Mouse (Mus musculus): ENCODE data around the gene Ubxn2a.
"Not testable (repeated sequence)": the region's sequence is repeated elsewhere in the genome, so short reads cannot be mapped to it uniquely, and the experiment has no call there.

Ubxn2a gene

DNA sequence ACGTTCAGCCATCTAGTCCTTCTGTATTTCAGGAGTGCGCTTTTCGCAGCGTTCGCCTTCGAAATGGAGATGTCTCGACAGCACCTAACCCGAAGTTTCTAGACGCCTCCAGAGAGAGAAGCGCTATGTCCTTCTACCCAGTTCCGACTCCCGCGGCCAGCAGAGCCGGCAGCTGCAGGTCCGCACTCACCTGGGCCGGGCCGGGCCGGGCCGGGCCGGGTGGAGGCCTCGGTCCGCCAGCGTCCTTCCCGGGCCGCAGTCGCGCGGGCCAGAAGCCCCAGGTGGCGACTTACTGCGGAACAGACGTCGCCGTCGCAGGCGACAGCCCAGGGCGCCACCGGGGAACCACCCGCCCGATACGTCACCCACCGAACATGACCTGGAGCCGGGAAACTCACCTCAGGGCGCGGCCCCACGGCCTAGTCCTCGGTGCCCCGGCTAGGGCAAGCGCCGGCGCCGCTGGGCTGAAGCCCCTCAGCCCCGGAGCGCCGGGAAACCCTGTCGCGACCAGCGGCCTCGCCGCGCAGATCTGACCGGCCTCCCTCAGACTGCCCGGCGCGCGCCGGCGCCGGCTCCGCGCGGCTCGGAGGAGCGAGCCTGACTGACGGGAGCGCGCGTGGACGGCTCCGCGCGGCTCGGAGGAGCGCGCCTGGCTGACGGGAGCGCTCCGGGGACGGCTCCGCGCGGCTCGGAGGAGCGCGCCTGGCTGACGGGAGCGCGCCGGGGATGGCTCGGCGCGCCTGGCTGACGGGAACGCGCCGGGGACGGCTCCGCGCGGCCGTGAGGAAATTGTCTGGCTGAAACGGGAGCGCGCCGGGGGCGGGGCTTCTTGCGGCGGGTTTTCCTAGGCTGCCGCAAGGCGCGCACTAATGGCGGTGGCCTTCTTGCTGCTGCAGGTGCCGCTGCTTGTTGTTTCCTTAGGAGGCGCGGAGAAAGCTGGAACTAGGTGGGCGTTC lies at the start of gene Ubxn2a:
Gene Ubxn2a (minus strand): TSS at position 755 of the 956 bp plus-strand sequence.
- DNase-seq (ENCODE audit: low spot score in 2 of 2), result peak; percentile 88 to 98

DNA sequence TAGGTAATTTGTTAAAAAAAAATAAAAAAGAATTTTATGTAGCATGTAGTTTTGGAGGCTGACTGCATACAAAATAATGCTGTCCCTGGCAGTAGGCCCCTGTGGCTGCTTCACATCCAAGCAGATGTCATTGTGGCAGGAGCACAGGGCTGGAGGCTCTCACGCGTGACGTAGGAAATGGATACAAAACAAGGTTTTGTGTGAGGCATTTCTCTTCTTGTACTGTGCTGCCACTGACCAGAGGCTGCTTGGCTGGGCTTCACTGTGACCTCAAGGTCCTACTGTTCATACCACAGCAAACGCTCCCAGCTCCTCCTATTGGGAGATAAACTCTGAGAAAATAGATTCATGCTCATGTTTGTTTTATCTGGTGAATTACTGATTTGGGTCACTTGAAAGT lies 45.7 kb upstream of the Ubxn2a start:
- no peak for DNase-seq (ENCODE audit: low spot score in 2 of 2)

DNA sequence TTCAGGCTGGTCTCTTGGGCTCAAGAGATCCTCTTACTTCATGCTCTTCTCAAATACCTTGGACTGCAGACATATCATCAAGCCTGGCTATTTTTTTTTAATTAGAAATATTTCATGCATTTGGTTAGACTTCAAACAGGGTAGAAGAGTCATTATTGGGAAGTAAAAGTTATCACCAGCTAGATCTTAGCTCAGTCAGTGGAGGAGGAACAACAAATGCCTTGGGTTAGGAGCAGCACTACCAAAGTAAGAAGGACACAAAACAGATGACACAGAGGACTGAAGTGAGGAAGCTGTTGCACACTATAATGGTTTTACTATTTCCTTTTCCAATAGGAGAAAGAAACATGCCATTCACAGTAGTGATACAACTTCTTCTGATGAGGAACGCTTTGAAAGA lies 44.8 kb upstream of the Ubxn2a start:
- no peak for DNase-seq (ENCODE audit: low spot score in 2 of 2)

DNA sequence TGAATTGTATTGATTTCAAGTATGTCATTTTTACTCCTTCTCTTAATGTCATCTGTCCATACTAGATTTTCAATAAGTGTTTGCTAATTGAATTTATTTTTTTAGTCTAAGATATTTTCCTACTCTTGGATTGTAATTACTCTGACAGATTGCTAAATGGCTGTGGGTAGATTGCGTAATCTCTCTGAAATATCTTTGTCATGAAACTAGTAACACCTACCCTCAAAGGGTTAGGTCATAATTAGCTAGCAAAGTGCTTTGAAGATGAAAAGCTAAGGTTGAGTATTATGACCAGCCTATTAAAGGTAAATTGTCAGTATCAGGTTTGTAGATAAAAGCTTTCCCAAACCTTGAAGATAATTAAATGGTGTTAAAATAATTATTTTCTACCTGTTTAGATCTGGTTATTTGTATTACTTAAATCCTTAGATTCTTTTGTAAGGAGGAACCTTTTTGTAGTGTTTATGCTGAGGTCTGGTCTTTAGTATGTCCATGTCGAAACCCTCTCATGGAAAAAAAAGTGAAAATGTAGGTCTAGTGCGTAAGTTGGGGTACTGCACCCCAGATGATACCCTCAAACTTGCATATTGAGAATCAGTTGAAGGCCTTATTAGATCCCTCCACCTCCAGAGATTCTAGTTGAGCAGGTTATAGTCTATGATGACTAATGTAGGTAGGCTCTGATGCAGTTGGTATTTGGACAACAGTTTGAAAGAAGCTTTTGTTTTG lies 23.5 kb upstream of the Ubxn2a start:
- no peak for DNase-seq (ENCODE audit: low spot score in 2 of 2)

DNA sequence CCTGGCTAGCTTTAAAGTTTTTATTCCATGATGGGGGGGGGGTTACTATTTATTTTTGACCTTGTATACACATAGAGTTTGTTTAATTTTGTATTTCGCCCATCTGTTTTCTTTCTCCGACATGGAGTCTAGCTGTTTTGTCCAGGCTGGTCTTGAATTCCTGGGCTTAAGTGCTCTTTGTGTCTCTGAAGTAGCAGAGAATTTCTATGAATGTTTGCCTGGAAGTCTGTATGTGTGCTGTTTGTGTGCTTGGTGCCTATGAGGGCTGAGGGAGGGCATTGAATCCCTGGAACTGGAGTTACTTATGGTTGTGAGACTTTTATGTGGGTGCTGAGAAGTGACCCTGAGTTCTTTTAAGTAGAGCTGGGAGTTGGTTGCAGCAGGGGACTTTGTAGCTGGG lies 20.7 kb upstream of the Ubxn2a start:
- DNase-seq (ENCODE audit: low spot score in 2 of 2), result no peak

DNA sequence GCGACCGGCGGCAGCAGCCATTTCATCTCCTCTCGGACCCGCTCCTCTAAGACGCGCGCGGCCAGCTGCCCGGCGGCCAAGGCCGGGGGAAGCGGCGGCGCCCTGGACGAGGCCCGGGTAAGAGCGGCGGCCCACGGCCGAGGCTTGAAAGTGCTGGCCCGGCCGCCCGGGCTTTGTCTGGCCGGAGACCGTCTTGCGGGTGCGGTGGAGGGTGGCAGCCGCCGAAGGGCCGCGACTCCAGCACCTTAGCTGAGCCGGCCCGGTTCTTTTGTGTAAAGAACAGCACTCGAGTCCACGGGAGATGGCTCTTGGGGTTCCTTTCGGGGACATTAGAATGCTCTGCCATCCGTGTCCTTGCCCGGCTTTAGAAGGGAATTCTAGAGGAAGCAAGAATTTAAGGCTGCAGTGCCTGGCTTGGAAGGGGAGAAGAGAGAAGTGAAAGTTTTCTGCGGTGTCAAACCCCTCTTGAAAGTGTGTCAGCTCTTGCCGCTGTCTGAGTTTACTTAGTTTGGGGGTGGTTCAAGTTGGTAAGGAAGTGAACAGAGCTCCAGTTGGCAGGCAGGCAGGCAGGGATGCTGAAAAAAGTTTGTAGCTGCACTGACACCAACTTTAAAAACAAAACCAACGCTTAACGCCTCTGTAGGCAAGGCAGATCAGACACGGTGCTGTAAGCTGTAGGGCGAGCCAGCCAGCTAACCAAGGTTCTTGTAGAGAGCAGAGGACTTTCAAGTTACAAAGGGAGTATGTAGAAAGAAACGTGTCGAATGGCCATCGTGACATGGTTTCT lies 10.5 kb upstream of the Ubxn2a start:
- DNase-seq (ENCODE audit: low spot score in 2 of 2), result peak; percentile 27 to 56

DNA sequence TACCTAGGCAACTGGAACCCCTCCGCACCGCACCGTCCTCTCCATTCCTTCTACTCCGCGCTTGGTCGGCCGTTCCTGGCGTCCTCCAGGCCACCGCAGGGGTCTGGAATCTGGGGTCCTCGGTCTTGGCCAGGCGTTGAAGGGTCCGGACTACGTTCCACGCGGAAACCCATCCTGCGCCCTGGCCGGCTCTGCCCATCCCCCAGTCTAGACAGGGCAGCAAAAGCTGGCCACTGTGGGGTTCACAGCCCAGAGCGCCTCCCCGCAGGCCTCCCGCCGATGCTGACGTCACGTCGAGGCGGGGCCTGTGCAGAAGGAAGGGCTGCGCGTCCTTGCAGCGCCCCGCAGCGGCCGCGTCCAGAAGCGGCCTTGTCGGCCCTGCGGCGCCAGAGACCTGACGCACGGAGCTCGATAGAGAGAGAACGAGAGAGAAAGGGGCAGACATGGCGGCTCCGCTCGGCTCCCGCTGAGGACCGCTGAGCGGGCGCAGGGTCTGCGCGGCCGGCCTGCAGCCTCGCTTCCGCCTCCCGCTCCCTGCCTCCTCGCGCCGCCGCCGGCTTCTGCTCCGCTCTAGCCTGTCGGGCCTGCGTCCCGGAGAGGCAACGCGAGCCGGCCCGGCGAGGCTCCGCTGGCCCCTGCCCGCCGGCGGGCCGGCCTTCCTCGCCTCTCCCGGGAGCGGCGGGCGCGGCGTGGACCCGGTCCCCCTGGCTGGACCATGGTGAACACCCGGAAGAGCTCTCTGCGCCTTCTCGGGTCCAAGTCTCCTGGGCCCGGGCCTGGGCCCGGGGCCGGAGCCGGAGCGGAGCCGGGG lies 9.7 kb upstream of the Ubxn2a start, which contains the start of gene Atad2b:
Gene Atad2b (plus strand): TSS at position 360 of the 811 bp plus-strand sequence.
- peak; percentile 94 to 98 for DNase-seq (ENCODE audit: low spot score in 2 of 2)

DNA sequence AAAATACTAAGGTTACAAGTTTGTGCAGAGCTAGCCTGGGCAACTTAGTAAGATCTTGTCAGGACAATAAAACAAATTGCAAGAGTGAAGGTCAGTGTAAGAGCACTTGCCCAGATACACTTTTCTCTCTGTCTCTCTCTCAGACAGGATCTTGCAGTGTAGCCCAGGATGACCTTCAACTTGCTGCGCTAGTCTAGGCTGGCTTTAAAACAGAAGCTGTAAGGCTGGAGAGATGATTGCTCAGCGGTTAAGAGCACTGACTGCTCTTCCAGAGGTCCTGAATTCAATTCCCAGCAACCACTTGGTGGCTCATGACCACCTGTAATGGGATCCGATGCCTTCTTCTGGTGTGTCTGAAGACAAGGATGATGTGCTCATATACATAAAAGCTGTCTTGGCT lies 7.4 kb upstream of the Ubxn2a start:
- no peak for DNase-seq (ENCODE audit: low spot score in 2 of 2)

DNA sequence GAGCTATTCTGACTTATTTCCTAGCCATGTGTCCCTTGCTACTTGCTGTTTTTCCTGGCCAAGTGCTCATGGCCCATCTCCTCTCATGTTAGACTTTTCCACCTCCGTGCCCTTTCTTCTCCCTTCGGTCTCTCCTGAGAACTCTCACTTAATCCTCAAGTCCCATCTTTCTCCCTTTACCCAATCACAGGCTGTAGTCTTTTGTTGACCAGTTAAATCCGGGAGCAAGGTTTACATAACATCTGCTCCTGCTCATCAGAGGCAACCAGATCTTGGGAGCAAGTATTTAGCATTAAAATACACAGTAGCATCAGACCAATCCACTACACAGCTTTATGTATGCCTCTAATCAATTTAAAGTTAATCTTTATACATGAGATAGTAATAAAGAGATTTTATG lies 6.9 kb upstream of the Ubxn2a start:
- no peak for DNase-seq (ENCODE audit: low spot score in 2 of 2)

DNA sequence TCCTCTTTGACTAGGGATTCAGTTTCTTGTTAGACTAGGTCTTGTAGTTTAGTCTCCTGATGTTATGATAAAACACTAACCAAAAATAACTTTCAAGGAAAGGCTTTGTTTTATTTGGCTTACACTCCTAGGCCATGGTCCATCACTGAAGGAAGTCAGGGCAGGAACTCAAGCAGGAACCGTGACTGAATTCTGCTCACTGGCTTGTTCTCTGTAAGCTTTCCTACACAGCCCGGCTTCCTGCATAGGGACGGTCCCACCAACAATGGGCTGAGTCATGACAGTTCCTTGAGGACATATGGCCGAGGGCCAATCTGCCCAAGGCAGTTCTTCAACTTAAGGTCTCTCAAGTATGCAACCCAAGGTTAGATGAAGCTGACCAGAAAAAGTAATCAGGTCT lies 4.2 kb upstream of the Ubxn2a start:
- no peak for DNase-seq (ENCODE audit: low spot score in 2 of 2)

DNA sequence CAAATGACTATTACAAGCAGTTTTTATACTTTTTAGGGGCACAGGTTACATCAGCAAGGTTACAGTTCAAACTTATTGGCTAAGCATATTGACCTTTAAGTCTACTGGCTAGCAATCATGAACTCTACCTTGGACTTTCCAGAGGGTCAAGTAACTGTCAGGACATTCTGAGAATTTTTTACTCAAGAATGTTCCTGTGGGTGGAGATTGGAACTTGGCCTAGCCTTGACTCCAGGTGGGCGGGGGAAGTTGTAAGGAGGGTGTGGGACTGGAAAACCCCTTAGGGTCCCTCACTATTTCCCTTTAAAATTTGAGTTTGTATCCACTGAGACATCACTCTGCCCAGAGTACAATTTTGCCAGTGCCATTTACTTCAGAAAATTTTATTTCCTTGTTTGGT lies 3.0 kb upstream of the Ubxn2a start:
- DNase-seq (ENCODE audit: low spot score in 2 of 2), result not testable (repeated sequence)

DNA sequence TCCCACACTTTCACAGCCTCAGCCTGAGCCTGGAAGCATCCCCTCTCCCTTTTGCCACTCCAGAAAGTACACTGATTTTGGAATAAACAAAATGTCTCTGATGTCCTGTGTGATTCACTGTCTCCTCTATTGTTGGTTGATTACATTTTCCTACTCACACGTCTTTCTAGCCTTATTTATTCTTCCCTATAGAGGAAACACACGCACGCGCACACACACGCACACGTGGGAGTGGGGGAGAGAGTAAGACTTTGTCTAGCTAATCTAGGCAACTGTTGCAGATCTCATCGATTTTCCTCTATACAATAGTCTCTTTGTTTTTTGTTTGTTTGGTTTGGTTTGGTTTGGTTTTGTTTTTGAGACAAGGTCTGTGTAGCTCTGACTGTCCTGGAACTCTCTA lies 886 bp upstream of the Ubxn2a start:
- DNase-seq (ENCODE audit: low spot score in 2 of 2), result no peak

DNA sequence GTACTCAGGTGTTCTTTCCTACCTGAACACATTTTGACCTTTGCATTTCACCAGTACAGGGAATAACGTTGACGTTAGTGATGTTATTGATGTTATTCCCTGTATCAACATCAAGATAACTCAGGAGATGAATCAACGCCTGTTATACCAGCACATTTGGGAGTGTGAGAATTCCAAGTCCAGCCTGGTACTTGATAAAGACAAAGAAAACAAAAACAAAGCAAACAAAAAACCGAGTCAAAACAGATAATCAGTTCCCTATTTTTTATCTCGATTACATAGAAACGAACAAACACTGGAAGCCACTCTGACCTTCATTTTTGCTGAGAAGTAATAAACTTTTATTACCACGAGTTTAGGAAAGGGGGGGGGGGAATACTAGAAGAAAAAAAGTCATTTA lies 1.0 kb downstream of the Ubxn2a start:
- DNase-seq (ENCODE audit: low spot score in 2 of 2), result no peak

DNA sequence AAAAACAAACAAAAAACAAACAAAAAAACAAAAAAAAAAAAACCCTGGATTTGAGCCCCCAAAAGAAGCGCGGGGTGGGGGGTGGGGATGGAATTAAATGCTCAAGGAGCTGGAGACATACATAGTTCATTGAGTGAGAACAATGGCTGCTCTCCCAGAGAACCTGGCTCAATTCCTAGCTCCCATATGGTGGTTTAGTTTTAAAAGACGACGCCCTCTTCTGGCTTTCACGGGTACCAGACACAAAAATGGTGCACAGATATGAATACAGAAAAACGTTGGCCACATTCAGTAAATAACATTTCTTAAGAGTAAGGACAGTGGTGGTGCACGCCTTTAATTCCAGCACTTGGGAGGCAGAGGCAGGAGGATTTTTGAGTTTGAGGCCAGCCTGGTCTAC lies 1.6 kb downstream of the Ubxn2a start:
- peak in 1 of 2 experiments; percentile 5 for DNase-seq (ENCODE audit: low spot score in 2 of 2)

DNA sequence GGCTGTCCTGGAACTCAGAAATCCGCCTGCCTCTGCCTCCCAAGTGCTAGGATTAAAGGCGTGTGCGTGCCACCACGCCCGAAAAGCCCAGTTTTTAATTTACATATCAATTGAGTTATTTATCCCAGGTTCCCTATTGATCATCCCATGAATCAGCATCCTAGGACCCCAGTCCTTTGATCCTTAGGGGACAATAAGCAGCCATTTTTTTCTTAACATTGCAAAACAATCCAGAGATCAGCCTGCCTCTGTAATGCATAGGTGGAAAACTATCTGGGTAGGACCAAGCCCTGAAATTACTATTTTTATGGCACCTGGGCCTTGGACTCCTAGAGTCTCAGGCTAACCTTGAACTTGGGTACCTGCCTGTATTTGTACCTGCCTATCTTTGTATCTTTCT lies 9.5 kb downstream of the Ubxn2a start:
- DNase-seq (ENCODE audit: low spot score in 2 of 2), result no peak

DNA sequence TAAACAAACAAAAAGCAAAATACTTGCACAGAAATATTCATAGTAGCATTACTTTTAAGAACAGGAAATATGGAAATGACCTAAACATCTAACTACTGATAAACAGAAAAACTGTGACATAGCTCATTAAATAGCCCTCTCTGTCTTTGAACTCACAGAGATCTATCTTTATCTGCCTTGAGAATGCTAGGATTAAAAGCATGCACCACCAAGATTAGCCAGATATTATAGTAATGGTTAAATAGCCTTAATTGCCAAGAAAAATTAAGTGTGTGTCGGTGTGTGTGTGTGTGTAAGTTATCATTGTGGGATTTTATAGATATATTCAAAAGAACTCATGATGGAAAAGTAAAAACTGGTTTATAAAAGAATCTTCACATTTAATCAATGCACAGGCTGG lies 17.6 kb downstream of the Ubxn2a start:
- no peak for DNase-seq (ENCODE audit: low spot score in 2 of 2)

DNA sequence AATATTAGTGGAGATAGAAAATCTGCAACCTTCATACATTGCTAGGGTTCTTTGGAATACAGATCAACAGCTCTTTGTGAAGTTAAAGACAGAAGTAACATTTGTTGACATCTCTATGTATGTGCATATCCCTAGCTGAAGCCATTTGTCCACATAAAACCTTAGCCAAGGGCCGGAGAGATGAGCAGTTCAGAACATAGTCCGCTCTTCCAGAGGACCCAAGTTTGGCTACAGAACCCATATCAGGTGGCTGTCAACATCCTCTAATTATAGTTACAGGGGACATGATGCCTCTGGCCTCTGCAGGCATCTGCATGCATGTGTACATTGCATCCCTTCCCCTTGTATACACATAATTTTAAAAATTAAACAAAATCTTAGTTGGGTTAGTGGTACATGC lies 18.3 kb downstream of the Ubxn2a start:
- no peak for DNase-seq (ENCODE audit: low spot score in 2 of 2)

DNA sequence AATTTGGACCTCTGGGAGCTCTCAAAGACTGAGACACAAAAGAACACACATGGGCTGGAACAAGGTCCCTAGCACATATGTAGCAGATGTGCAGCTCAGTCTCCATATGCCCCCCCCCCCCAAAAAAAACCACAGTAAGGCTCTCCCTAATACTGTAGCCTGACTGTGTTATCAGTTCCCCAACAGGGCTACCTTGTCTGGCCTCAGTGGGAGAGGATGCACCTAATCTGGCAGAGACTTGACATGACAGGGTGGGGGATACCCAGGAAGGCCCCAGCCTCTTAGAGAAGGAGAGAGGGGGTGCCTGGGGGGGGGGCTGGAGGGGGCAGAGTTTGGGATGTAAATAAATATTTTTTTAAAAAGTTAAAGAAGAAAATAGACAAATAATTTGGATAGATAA lies 18.8 kb downstream of the Ubxn2a start:
- no peak for DNase-seq (ENCODE audit: low spot score in 2 of 2)

DNA sequence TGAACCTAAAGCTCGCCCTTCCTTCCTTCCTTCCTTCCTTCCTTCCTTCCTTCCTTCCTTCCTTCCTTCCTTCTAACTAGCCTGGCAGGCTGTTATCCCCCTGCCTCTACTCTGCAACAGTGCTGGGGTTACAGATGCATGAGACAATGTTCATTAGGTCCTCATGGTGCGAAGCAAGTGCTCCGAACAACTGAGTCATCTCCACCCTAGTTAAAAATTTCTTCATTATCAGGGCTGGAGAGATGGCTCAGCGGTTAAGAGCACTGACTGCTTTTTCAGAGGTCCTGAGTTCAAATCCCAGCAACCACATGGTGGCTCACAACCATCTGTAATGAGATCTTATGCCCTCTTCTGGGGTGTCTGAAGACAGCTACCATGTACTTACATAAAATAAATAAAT lies 20.9 kb downstream of the Ubxn2a start:
- not testable (repeated sequence) for DNase-seq (ENCODE audit: low spot score in 2 of 2)

DNA sequence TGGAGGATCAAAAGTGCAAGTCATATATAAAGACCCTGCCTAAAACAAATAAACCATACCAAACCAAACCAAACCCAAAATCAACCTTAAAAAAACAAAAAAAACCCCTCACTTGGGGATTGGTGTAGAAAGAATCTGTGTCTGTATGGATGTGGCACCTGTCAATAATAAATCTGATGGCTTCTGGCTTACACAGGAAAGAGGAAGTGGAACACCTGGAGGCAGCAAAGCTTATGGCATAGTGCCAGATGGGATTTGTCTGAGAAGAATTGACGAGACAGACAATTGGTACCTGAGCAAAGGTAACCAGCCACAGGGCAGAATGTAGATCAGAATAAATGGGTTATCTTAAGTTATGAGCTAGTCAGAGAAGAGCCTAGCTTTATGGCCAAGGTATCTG lies 22.4 kb downstream of the Ubxn2a start:
- DNase-seq (ENCODE audit: low spot score in 2 of 2), result no peak

DNA sequence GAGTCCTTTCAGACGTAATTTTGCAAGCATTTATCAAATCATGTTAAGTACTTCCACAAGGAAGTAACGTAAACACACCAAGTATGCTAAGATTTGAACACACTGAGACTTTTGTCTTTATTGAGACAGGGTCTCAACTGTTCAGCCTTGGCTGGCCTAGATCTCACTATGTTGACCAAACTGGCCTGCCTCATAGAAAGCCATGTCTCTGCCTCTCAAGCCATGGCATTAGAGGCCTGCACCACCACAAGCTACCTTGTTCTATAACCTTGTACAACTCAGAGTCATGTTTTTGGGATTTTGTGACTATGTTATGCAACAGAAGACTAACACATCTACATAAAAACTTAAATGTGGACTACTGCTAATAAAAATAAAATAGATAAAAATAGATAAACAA lies 25.4 kb downstream of the Ubxn2a start:
- no peak for DNase-seq (ENCODE audit: low spot score in 2 of 2)

Data from cerebellum, postnatal 4 days (tissue).